Mouse (Mus musculus) olfactory bulb, adult 2 months (tissue): ENCODE measurements at regions not wholly inside any gene's neighbourhood (a gene's known extent, or its start where the extent isn't known, plus 50 kb on each side); places are given as distances from the start of the nearest gene placed in this dataset.

Source experiments
- H3K27ac ChIP-seq: fragments of 200-500 bp; 2 replicates; pipeline ENCODE4 v1.5.1; 2012; ENCODE audit warnings: low read depth, low read length; ENCODE audit not compliant: insufficient read depth
- H3K4me1 ChIP-seq: fragments of 200-500 bp; 2 replicates; pipeline ENCODE4 v1.6.1; 2012; ENCODE audit warnings: low read length; ENCODE audit not compliant: control insufficient read depth, insufficient read depth
- H3K4me3 ChIP-seq: fragments of 200-500 bp; 2 replicates; pipeline ENCODE4 v1.5.1; 2012; ENCODE audit warnings: mild to moderate bottlenecking, low read depth, low read length, moderate library complexity; ENCODE audit not compliant: insufficient read depth
- CTCF ChIP-seq: fragments of 200-500 bp; IDR thresholded peaks from 2 replicates; pipeline ENCODE4 v1.5.1; 2012; ENCODE audit warnings: low read depth, mild to moderate bottlenecking, low read length, moderate library complexity; ENCODE audit not compliant: insufficient read depth
- POLR2A ChIP-seq: fragments of 200-500 bp; IDR thresholded peaks from 2 replicates; pipeline ENCODE4 v1.6.1; 2012; ENCODE audit warnings: mild to moderate bottlenecking, low read depth, low read length, moderate library complexity; ENCODE audit not compliant: insufficient read depth
- WGBS: fragments of 180-500 bp; shearing (Covaris S2); methylation state at CpG from one replicate; pipeline ENCODE4 v1.1.7; 2018; 5-methylcytosine and 5-hydroxymethylcytosine counted together

DNA sequence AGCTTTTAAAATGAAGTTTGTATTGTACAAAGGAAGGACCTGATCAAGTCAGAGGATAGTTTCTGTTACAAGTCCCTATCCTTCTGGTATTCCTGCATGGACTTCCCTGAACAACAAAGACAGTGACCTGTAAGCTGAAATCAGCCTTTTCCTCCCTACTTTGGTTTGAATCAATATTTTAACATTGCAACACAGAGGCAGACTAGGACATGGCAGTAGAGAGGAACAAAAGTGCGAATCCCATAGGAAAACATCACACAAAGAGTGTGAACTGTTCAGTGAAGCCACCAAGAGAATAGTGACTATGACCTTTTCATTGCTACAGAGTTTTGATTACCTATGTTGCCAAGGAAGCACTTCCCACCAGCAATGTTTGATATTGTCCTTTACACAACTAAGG is 288.7 kb downstream of the Rprm start:
- Histone ChIP-seq H3K27ac (no peak overlapping the region), H3K4me3 (no peak overlapping the region), H3K4me1 (no peaks in the 10 kb centered on the region)
- TF ChIP-seq CTCF (no peak), POLR2A (no peak)
- WGBS, result 82% methylated on average over 1 of the region's 1 CpGs

DNA sequence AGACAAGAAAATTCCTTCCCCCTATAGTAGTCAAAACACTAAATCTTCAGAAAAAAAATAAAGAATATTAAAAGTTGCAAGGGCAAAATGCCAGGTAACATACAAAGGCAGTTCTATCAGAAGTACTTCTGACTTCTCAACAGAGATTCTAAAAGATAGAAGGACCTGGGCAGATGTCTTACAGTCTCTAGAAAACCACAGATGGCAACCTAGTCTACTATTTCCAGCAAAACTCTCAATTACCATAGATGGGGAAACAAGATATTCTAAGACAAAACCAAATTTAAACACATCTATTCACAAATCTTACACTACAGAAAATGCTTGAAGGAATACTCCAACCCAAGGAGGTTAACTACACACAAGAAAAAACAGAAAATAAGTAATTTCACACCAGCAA is 281.7 kb downstream of the Rprm start:
- TF ChIP-seq CTCF, result no peak
- TF ChIP-seq POLR2A, result no peak
- Histone ChIP-seq H3K4me1 (no peaks in the 10 kb centered on the region), H3K4me3 (no peak overlapping the region), H3K27ac (no peak overlapping the region)

DNA sequence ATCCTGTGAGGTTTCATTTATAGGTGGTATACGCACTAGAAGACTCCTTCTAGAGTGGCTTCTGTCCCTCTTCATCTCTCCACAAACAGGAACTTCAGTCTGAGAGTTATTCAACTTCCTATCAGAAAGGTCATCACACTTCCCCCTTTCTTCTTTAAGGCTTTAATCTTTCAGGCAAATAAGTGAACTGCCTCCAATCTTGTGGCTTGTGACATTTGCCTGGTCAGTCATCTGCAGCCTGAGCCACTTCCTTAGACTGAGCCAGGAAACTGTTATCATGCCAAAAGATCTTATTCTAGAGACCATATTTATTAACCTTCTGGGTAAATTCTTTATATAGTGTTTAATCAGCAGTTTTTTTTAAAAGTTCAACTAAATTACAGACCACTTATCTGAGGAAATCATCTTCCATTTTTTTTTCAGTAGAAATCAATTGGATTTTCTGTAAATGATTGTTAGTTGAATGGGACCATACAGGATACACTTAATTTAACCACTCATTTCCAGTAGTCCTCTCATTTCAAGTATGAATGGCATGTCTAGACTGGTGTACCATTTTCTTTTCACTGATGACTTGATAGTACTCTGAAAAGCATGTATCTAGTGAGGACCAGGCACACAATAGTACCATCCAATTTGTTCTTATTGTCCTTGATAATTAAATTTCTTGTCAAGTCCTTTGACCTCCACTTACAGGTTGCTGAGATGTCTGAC is 234.4 kb downstream of the Rprm start:
- Histone ChIP-seq H3K4me1 (no peaks in the 10 kb centered on the region), H3K4me3 (no peak overlapping the region), H3K27ac (no peak overlapping the region)
- TF ChIP-seq CTCF (no peak), POLR2A (no peak)
- 93% methylated on average over 1 of the region's 1 CpGs for WGBS
